Mouse (Mus musculus) spleen, postnatal 36 days (tissue): ENCODE measurements around the gene Vat1.
A peak's percentile ranks its signal among the peaks of the same experiment; 100 is the strongest.
"Not testable (repeated sequence)": the region's sequence is repeated elsewhere in the genome, so short reads cannot be mapped to it uniquely, and the experiment has no call there.

ENCODE experiments used
- DNase-seq, 2 experiments: peaks; one replicate each; pipeline ENCODE4 v3.0.0; 2022; ENCODE audit warnings: low spot score in 2 of 2, mixed read lengths in 1 of 2

Vat1 gene

GRCm38 (mm10) chr11:101442127-101442693, 23.8 kb downstream of the Vat1 start, which contains the start of gene Rpl27:
Rpl27 (plus strand) TSS chr11:101442298.
- peak; percentile 98 to 99 for DNase-seq

GRCm38 (mm10) chr11:101441450-101442126, 24.4 kb downstream of the Vat1 start:
- not testable (repeated sequence) for DNase-seq

- DNase-seq = not testable (repeated sequence)
Observed at GRCm38 (mm10) chr11:101438006-101438405, 28.0 kb downstream of the Vat1 start.

- no peak for DNase-seq
Observed at GRCm38 (mm10) chr11:101436916-101437315, 29.1 kb downstream of the Vat1 start.

- no peak for DNase-seq
Observed at GRCm38 (mm10) chr11:101435831-101436230, 30.2 kb downstream of the Vat1 start.

- no peak for DNase-seq
Observed at GRCm38 (mm10) chr11:101433396-101433795, 32.6 kb downstream of the Vat1 start.

GRCm38 (mm10) chr11:101431327-101431726, 34.7 kb downstream of the Vat1 start:
- no peak for DNase-seq

- no peak for DNase-seq
Observed at GRCm38 (mm10) chr11:101426165-101426564, 39.9 kb downstream of the Vat1 start.

- peak; percentile 98 for DNase-seq
Observed at GRCm38 (mm10) chr11:101424925-101425813, 40.9 kb downstream of the Vat1 start, which contains the start of the genes Rundc1 and Ptges3l. Rundc1 (plus strand) TSS chr11:101425085. Ptges3l (minus strand) TSS chr11:101425333.

- no peak for DNase-seq
Observed at GRCm38 (mm10) chr11:101424105-101424851, 41.8 kb downstream of the Vat1 start, which contains the start of gene Gm27029. Gm27029 (minus strand) TSS chr11:101424796.

- DNase-seq = no peak
Observed at GRCm38 (mm10) chr11:101420148-101420547, 45.9 kb downstream of the Vat1 start.

GRCm38 (mm10) chr11:101419610-101420009, 46.4 kb downstream of the Vat1 start:
- DNase-seq = no peak

- DNase-seq = no peak
Observed at GRCm38 (mm10) chr11:101418991-101419390, 47.0 kb downstream of the Vat1 start.

GRCm38 (mm10) chr11:101417101-101417855, 48.8 kb downstream of the Vat1 start, which contains the start of gene Aarsd1:
Aarsd1 (minus strand) TSS chr11:101417615.
- peak; percentile 81 for DNase-seq

GRCm38 (mm10) chr11:101416433-101417100, 49.5 kb downstream of the Vat1 start:
- DNase-seq = no peak

- DNase-seq = no peak
Observed at GRCm38 (mm10) chr11:101415306-101415705, 50.7 kb downstream of the Vat1 start.
